ENCODE assay signal across 8 mouse cellular contexts in genomic region chr17:29347645-29348256, GRCm38 (mm10). TPM values are rescaled to one million over a fixed set of nuclear protein-coding genes. Genes with fewer than 3 reads are reported as not detected.
DNase-seq lines count a peak whose midpoint lies in the region; ATAC-seq and TF ChIP-seq lines count a peak whose summit lies in the region.

Mtch1 (minus strand) TSS chr17:29347934.

- CTCF ChIA-PET in Patski (lab: Charles Lee), result interaction anchor here (1.0 to 2.6 kb wide), 5 partner anchors 9 to 88 kb away, joined by 3 to 12 read pairs (median 4); partner anchors contain the start of gene BC004004

- peak within 1 kb of the TSS; percentile 68 for H3K4me2 ChIP-seq in hindbrain, embryonic 14.5 days (replicated peaks)

- ATAC-seq in Patski, result peak; percentile 86
- peak; percentile 93 for ATAC-seq in hindbrain, embryonic 14.5 days (ENCODE audit: low FRiP score)

- in situ Hi-C loops in Patski (cut with MboI; ENCODE audit: low pct_unique_long_range_greater_than_20kb), result no loop called here

- H3K9me3 ChIP-seq in hindbrain, embryonic 14.5 days (ENCODE audit: control insufficient read depth, low read length), result no peaks in the 10 kb centered on the region

- peaks cover 16% of the 10 kb centered on the region for H3K36me3 ChIP-seq in hindbrain, embryonic 14.5 days (replicated peaks; ENCODE audit: control insufficient read depth, insufficient read depth)

- WGBS in hindbrain, embryonic 14.5 days, result 1% methylated on average over 44 of the region's 53 CpGs

- H3K9ac ChIP-seq in hindbrain, embryonic 14.5 days, result peak within 1 kb of the TSS; percentile 95

- peak within 1 kb of the TSS; percentile 93 for H3K4me3 ChIP-seq in hindbrain, embryonic 14.5 days (replicated peaks; ENCODE audit: low read length)

- H3K27me3 ChIP-seq in Patski, result no peaks in the 10 kb centered on the region
- no peaks in the 10 kb centered on the region for H3K27me3 ChIP-seq in hindbrain, embryonic 14.5 days (ENCODE audit: control insufficient read depth, insufficient read depth, low read length)

- no peak for TF ChIP-seq CTCF in Patski (IDR thresholded peaks at IDR 0.05)

- peaks cover 22% of the 10 kb centered on the region for H3K4me1 ChIP-seq in hindbrain, embryonic 14.5 days (replicated peaks; ENCODE audit: control insufficient read depth, insufficient read depth, low read length)

- peak; percentile 77 for DNase-seq in Patski (ENCODE audit: low read depth, low spot score)
- DNase-seq in cerebellum, postnatal 14 days, result peak; percentile 98 to 99
- peak; percentile 90 to 95 for DNase-seq in frontal cortex, postnatal 25 days (ENCODE audit: low spot score in 2 of 2)
- peak; percentile 97 for DNase-seq in hindbrain, embryonic 14.5 days (ENCODE audit: low spot score)
- peak; percentile 97 to 98 for DNase-seq in layer of hippocampus, postnatal 36 days
- peak; percentile 99 for DNase-seq in lung, postnatal 36 days
- peak; percentile 99 for DNase-seq in retina, postnatal 1 day
- DNase-seq in urinary bladder, adult 18-20 months (ENCODE audit: low spot score in 2 of 2), result peak; percentile 99 to 100

- peak within 1 kb of the TSS; percentile 93 for H3K27ac ChIP-seq in hindbrain, embryonic 14.5 days

- POLR2A ChIA-PET in Patski (lab: Charles Lee), result interaction anchor here (0.5 to 2.5 kb wide), 5 partner anchors 8 to 241 kb away, joined by 3 to 11 read pairs (median 3); no protein-coding TSS in a partner anchor

RNA-seq across cellular contexts. Expression of gene Mtch1, which starts in this region (rescaled TPM):
- 349 TPM for polyA plus RNA-seq in Patski (2021)
- polyA plus RNA-seq in hindbrain, embryonic 14.5 days (2014; fragmentation: Nextera tagmentation; extraction: Ambion mirVana), result 530 and 564 TPM in 2 replicates
- total RNA-seq in layer of hippocampus, postnatal 36 days (2021), result 100 to 1,000 TPM; 568 to 611 TPM

Comparison
In these comparisons a context has a peak if more than half of its experiments do, and no peak if none do; other contexts are left out.
1. Peak in every context shown above with its lines: DNase-seq, ATAC-seq, H3K4me3 ChIP-seq and H3K27ac ChIP-seq.